ENCODE assay signal across 9 mouse cellular contexts in the genomic region with DNA sequence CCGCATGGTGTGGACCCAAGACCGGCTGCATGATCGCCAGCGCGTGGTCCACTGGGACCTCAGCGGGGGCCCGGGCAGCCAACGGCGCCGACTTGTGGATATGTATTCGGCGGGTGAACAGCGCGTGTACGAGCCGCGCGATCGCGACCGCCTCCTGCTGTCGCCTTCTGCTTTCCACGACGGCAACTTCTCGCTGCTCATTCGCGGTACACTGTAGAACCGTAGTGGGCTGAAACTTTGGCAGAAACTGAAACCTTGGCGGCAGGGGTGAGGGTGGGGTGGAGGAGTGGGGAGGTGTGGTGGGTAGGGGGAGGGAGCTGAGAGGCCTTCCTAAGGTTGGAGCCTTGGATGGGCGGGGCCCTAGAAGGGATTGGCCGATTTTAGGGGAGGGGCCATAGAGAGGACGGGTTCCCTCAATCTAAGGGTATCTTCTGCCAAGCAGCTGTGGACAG. TPM values are rescaled to one million over a fixed set of nuclear protein-coding genes. Genes with fewer than 3 reads are reported as not detected.
DNase-seq lines count a peak whose midpoint lies in the region; ATAC-seq and TF ChIP-seq lines count a peak whose summit lies in the region.
"Had no signal": no experiment of that assay in that cellular context is flagged by ENCODE, and none has a peak within 500 bp of the region (broad histone marks: within the 10 kb centered on the region; RNA-seq: fewer than 3 reads in every experiment).

No protein-coding gene starts in this region.

- H3K9ac ChIP-seq in hindbrain, embryonic 14.5 days = peak overlapping the region; percentile 50; the same call in 1 of the 2 replicates
- peak overlapping the region; percentile 59 for H3K9ac ChIP-seq in liver, adult 2 months (ENCODE audit: low read depth, low read length)
- peak overlapping the region; percentile 49 for H3K9ac ChIP-seq in midbrain, embryonic 16.5 days (ENCODE audit: low read depth, low read length)

- DNase-seq in cerebellum, adult 11-12 months = peak; percentile 49
- DNase-seq in cerebellum, adult 8-10 months = no peak
- peak; percentile 71 for DNase-seq in c-Kit-positive CD71-negative TER-119-negative erythroid progenitor cells, embryonic 14.5 days (ENCODE audit: low read depth)
- DNase-seq in forelimb bud, embryonic 11.5 days (ENCODE audit: low read depth, low spot score) = peak; percentile 35
- DNase-seq in hindbrain, embryonic 14.5 days (ENCODE audit: low spot score) = no peak
- DNase-seq in liver, adult 2 months (ENCODE audit: extremely low read depth, low read depth, low spot score) = peak; percentile 69
- DNase-seq in testis, postnatal 14 days (ENCODE audit: low spot score) = peak; percentile 67

- no peak overlapping the region for H3K27ac ChIP-seq in hindbrain, embryonic 14.5 days
- no peak overlapping the region for H3K27ac ChIP-seq in liver, adult 2 months (replicated peaks; ENCODE audit: insufficient read depth, low read depth, low read length)
- no peak overlapping the region for H3K27ac ChIP-seq in midbrain, embryonic 16.5 days (ENCODE audit: low read length)

- H3K79me2 ChIP-seq in liver, adult 2 months (ENCODE audit: control insufficient read depth, insufficient read depth, low read length) = no peaks in the 10 kb centered on the region

- WGBS in hindbrain, embryonic 14.5 days = under 1% methylated on average over 32 of the region's 32 CpGs
- WGBS in liver, adult 2 months = 1% methylated on average over 32 of the region's 32 CpGs
- under 1% methylated on average over 32 of the region's 32 CpGs for WGBS in midbrain, embryonic 16.5 days

- no peaks in the 10 kb centered on the region for H3K36me3 ChIP-seq in hindbrain, embryonic 14.5 days (replicated peaks; ENCODE audit: control insufficient read depth, insufficient read depth)
- H3K36me3 ChIP-seq in liver, adult 2 months (ENCODE audit: control insufficient read depth, insufficient read depth, low read length) = no peaks in the 10 kb centered on the region
- no peaks in the 10 kb centered on the region for H3K36me3 ChIP-seq in midbrain, embryonic 16.5 days (ENCODE audit: control insufficient read depth, insufficient read depth, low read length)

- peak; percentile 48 for TF ChIP-seq CTCF in liver, adult 2 months (IDR thresholded peaks at IDR 0.05; ENCODE audit: low read depth, low read length)

- no peaks in the 10 kb centered on the region for H3K9me3 ChIP-seq in hindbrain, embryonic 14.5 days (ENCODE audit: control insufficient read depth, low read length)
- H3K9me3 ChIP-seq in midbrain, embryonic 16.5 days (replicated peaks; ENCODE audit: control insufficient read depth, low read length, poor library complexity, severe bottlenecking) = no peaks in the 10 kb centered on the region

- peaks cover 9% of the 10 kb centered on the region; the same call in 1 of the 2 replicates for H3K27me3 ChIP-seq in hindbrain, embryonic 14.5 days (ENCODE audit: control insufficient read depth, insufficient read depth, low read length)
- H3K27me3 ChIP-seq in liver, adult 2 months (ENCODE audit: control insufficient read depth, insufficient read depth, low read length) = no peaks in the 10 kb centered on the region
- peaks cover 14% of the 10 kb centered on the region for H3K27me3 ChIP-seq in midbrain, embryonic 16.5 days (ENCODE audit: control insufficient read depth, insufficient read depth, low read depth, low read length)
- H3K27me3 ChIP-seq: Patski had no signal

- no peak for TF ChIP-seq POLR2A in liver, adult 2 months (IDR thresholded peaks at IDR 0.05; ENCODE audit: extremely low read depth, insufficient read depth, low read length)

- H3K4me2 ChIP-seq in hindbrain, embryonic 14.5 days (replicated peaks) = peak overlapping the region; percentile 54
- peak overlapping the region; percentile 53 for H3K4me2 ChIP-seq in midbrain, embryonic 16.5 days (ENCODE audit: low read length)

- peak; percentile 39 for ATAC-seq in hindbrain, embryonic 14.5 days (ENCODE audit: low FRiP score)
- ATAC-seq in midbrain, embryonic 16.5 days = peak; percentile 47
- ATAC-seq: Patski had no signal

- peaks cover 7% of the 10 kb centered on the region for H3K4me1 ChIP-seq in hindbrain, embryonic 14.5 days (replicated peaks; ENCODE audit: control insufficient read depth, insufficient read depth, low read length)
- H3K4me1 ChIP-seq in liver, adult 2 months (ENCODE audit: control insufficient read depth, insufficient read depth, low read length) = peaks cover 7% of the 10 kb centered on the region
- H3K4me1 ChIP-seq in midbrain, embryonic 16.5 days (ENCODE audit: control insufficient read depth, insufficient read depth, low read length) = peaks cover 7% of the 10 kb centered on the region

- H3K4me3 ChIP-seq in hindbrain, embryonic 14.5 days (replicated peaks; ENCODE audit: low read length) = peak overlapping the region; percentile 25
- H3K4me3 ChIP-seq in liver, adult 2 months (ENCODE audit: insufficient read depth, low read depth, low read length) = peak overlapping the region; percentile 50
- peak overlapping the region; percentile 27 for H3K4me3 ChIP-seq in midbrain, embryonic 16.5 days (ENCODE audit: low read depth, low read length)

RNA-seq across cellular contexts. Expression of gene Mxra8, which starts 1.5 kb away (rescaled TPM):
- 24.5 and 25.8 TPM in 2 replicates for polyA plus RNA-seq in hindbrain, embryonic 14.5 days (2014; fragmentation: Nextera tagmentation; extraction: Ambion mirVana)
- 7.5 and 8.8 TPM in 2 replicates for total RNA-seq in liver, adult 2 months (2014; rRNA removed)
- polyA plus RNA-seq in liver, adult 2 months (2012; rRNA removed) = 15.4 and 17.2 TPM in 2 replicates
- polyA plus RNA-seq in midbrain, embryonic 16.5 days (2015; fragmentation: Nextera tagmentation; extraction: Ambion mirVana) = 16.9 and 21.1 TPM in 2 replicates

RNA-seq across cellular contexts. Expression of gene Dvl1, which starts 6.2 kb away (rescaled TPM):
- 13.6 and 15.6 TPM in 2 replicates for polyA plus RNA-seq in hindbrain, embryonic 14.5 days (2014; fragmentation: Nextera tagmentation; extraction: Ambion mirVana)
- total RNA-seq in liver, adult 2 months (2014; rRNA removed) = 40.5 and 44.6 TPM in 2 replicates
- polyA plus RNA-seq in liver, adult 2 months (2012; rRNA removed) = 101 and 162 TPM in 2 replicates
- 10.3 and 11.0 TPM in 2 replicates for polyA plus RNA-seq in midbrain, embryonic 16.5 days (2015; fragmentation: Nextera tagmentation; extraction: Ambion mirVana)

RNA-seq across cellular contexts. Expression of gene Aurkaip1, which starts 10.0 kb away (rescaled TPM):
- 114 and 126 TPM in 2 replicates for polyA plus RNA-seq in hindbrain, embryonic 14.5 days (2014; fragmentation: Nextera tagmentation; extraction: Ambion mirVana)
- total RNA-seq in liver, adult 2 months (2014; rRNA removed) = 140 and 151 TPM in 2 replicates
- polyA plus RNA-seq in liver, adult 2 months (2012; rRNA removed) = 141 and 154 TPM in 2 replicates
- 131 and 134 TPM in 2 replicates for polyA plus RNA-seq in midbrain, embryonic 16.5 days (2015; fragmentation: Nextera tagmentation; extraction: Ambion mirVana)

RNA-seq across cellular contexts. Expression of gene Tas1r3, which starts 22.1 kb away (rescaled TPM):
- 0.40 and 0.41 TPM in 2 replicates for polyA plus RNA-seq in hindbrain, embryonic 14.5 days (2014; fragmentation: Nextera tagmentation; extraction: Ambion mirVana)
- total RNA-seq in liver, adult 2 months (2014; rRNA removed) = 0.37 and 0.47 TPM in 2 replicates
- 0.12 and 0.35 TPM in 2 replicates for polyA plus RNA-seq in liver, adult 2 months (2012; rRNA removed)
- polyA plus RNA-seq in midbrain, embryonic 16.5 days (2015; fragmentation: Nextera tagmentation; extraction: Ambion mirVana) = 0.29 and 0.58 TPM in 2 replicates

RNA-seq across cellular contexts. Expression of gene Cptp, which starts 28.2 kb away (rescaled TPM):
- polyA plus RNA-seq in hindbrain, embryonic 14.5 days (2014; fragmentation: Nextera tagmentation; extraction: Ambion mirVana) = 33.5 TPM in 2 replicates
- total RNA-seq in liver, adult 2 months (2014; rRNA removed) = 5.7 and 7.5 TPM in 2 replicates
- polyA plus RNA-seq in liver, adult 2 months (2012; rRNA removed) = 32.1 and 48.6 TPM in 2 replicates
- polyA plus RNA-seq in midbrain, embryonic 16.5 days (2015; fragmentation: Nextera tagmentation; extraction: Ambion mirVana) = 25.1 and 28.1 TPM in 2 replicates

Comparison
In these comparisons a context has a peak if more than half of its experiments do, and no peak if none do; other contexts are left out.
1. DNase-seq: peak in cerebellum, adult 11-12 months (single experiment), c-Kit-positive CD71-negative TER-119-negative erythroid progenitor cells, embryonic 14.5 days (single experiment), forelimb bud, embryonic 11.5 days (single experiment), liver, adult 2 months (single experiment) and testis, postnatal 14 days (single experiment); none in cerebellum, adult 8-10 months (single experiment) and hindbrain, embryonic 14.5 days (single experiment).
2. Peak in every context shown above with its lines, with median percentiles within 50 percentile points of each other: H3K4me3 ChIP-seq and H3K9ac ChIP-seq.